Mouse (Mus musculus) lung, postnatal 14 days (tissue): Measurements from ENCODE around the gene Gm8220.
"Not testable (repeated sequence)": the region's sequence is repeated elsewhere in the genome, so short reads cannot be mapped to it uniquely, and the experiment has no call there.

Experiments
- DNase-seq: peaks from one replicate; pipeline ENCODE4 v3.0.0; 2021

Gene Gm8220

DNA sequence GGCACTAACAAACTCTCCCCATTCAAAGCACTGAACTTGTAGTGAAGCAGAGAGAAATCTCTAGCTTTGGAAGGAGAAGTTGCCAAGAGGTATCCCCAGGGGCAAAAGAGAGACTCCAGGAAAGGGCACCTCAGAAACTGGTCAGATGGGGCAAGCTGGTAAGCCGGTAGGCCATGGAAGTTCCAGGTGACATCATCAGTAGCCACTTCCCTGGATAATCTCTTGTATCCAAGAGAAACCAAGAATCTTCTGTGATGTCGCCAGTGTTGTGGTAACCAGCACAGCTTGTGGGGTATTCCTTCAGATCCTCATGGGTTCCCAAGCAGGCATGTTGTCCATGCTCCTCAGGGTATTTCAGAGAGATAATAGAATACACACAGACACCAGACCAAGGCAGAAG, at the start of gene Gm8220:
TSS of gene Gm8220 (plus strand) at position 301 of the 400 bp plus-strand sequence.
- DNase-seq = not testable (repeated sequence)

- DNase-seq = no peak
Measured at GRCm38 (mm10) chr14:44248039-44248438, 37.3 kb upstream of the Gm8220 start.

GRCm38 (mm10) chr14:44312049-44312448, 26.7 kb downstream of the Gm8220 start:
- DNase-seq = not testable (repeated sequence)

- DNase-seq = not testable (repeated sequence)
Measured at GRCm38 (mm10) chr14:44338484-44338883, 53.1 kb downstream of the Gm8220 start, which contains the start of gene Gm5930. TSS of gene Gm5930 (minus strand) at chr14:44338584.
